ENCODE assay signal across 28 mouse cellular contexts in genomic region chr13:20537487-20537886, GRCm38 (mm10).
DNase-seq lines count a peak whose midpoint lies in the region; ATAC-seq and TF ChIP-seq lines count a peak whose summit lies in the region.
"Had no signal": no experiment of that assay in that cellular context is flagged by ENCODE, and none has a peak within 500 bp of the region (broad histone marks: within the 10 kb centered on the region; RNA-seq: fewer than 3 reads in every experiment).

No protein-coding gene starts in this region.

- H3K36me3 ChIP-seq in midbrain, embryonic 12.5 days, result no peaks in the 10 kb centered on the region
- H3K36me3 ChIP-seq in midbrain, embryonic 14.5 days (ENCODE audit: control insufficient read depth, insufficient read depth, low read length), result no peaks in the 10 kb centered on the region
- H3K36me3 ChIP-seq: embryonic facial prominence, embryonic 12.5 days; hindbrain, embryonic 13.5 days; limb, embryonic 12.5 days; liver, embryonic 15.5 days; neural tube, embryonic 15.5 days had no signal

- TF ChIP-seq CTCF in olfactory bulb, adult 2 months (IDR thresholded peaks at IDR 0.05; ENCODE audit: insufficient read depth, low read depth, low read length), result no peak

- H3K4me3 ChIP-seq in midbrain, embryonic 12.5 days, result no peak overlapping the region
- H3K4me3 ChIP-seq in midbrain, embryonic 14.5 days (replicated peaks; ENCODE audit: low read depth, low read length), result no peak overlapping the region
- H3K4me3 ChIP-seq in olfactory bulb, adult 2 months (ENCODE audit: insufficient read depth, low read depth, low read length), result no peak overlapping the region
- H3K4me3 ChIP-seq: embryonic facial prominence, embryonic 12.5 days; gastrocnemius, adult 2 months; hindbrain, embryonic 13.5 days; limb, embryonic 12.5 days; liver, embryonic 15.5 days; neural tube, embryonic 15.5 days had no signal

- no peak overlapping the region for H3K4me2 ChIP-seq in midbrain, embryonic 12.5 days (replicated peaks)
- H3K4me2 ChIP-seq in midbrain, embryonic 14.5 days (ENCODE audit: low read length), result no peak overlapping the region
- H3K4me2 ChIP-seq: embryonic facial prominence, embryonic 12.5 days; heart, embryonic 11.5 days; hindbrain, embryonic 13.5 days; limb, embryonic 12.5 days; liver, embryonic 15.5 days; lung, embryonic 14.5 days; neural tube, embryonic 15.5 days had no signal

- no peak overlapping the region for H3K9ac ChIP-seq in midbrain, embryonic 12.5 days (replicated peaks)
- no peak overlapping the region for H3K9ac ChIP-seq in midbrain, embryonic 14.5 days (replicated peaks; ENCODE audit: low read length)
- H3K9ac ChIP-seq: embryonic facial prominence, embryonic 12.5 days; hindbrain, embryonic 13.5 days; limb, embryonic 12.5 days; liver, embryonic 15.5 days; lung, embryonic 14.5 days; neural tube, embryonic 15.5 days had no signal

- no peaks in the 10 kb centered on the region for H3K4me1 ChIP-seq in midbrain, embryonic 12.5 days
- H3K4me1 ChIP-seq in midbrain, embryonic 14.5 days (ENCODE audit: control insufficient read depth, insufficient read depth, low read length), result peaks cover 5% of the 10 kb centered on the region
- H3K4me1 ChIP-seq in olfactory bulb, adult 2 months (ENCODE audit: control insufficient read depth, insufficient read depth, low read length), result peaks cover 11% of the 10 kb centered on the region
- H3K4me1 ChIP-seq: embryonic facial prominence, embryonic 12.5 days; limb, embryonic 12.5 days; liver, embryonic 15.5 days had no signal

- peak; percentile 62 for ATAC-seq in frontal cortex, adult (ENCODE audit: low TSS enrichment)
- ATAC-seq in midbrain, embryonic 12.5 days (ENCODE audit: low FRiP score, low read depth), result no peak
- ATAC-seq in midbrain, embryonic 14.5 days (ENCODE audit: low FRiP score, low TSS enrichment), result no peak
- ATAC-seq: CD4-positive, CD25-positive, alpha-beta regulatory T cell, adult 4 months had no signal

- WGBS in midbrain, embryonic 12.5 days, result 88% methylated on average over 2 of the region's 2 CpGs
- WGBS in midbrain, embryonic 14.5 days, result 91% methylated on average over 2 of the region's 2 CpGs
- 59% methylated on average over 2 of the region's 2 CpGs for WGBS in olfactory bulb, adult 2 months

- 0 out of 2 replicates have a peak overlapping the region, but pooled peaks have one; percentile 15 for H3K27ac ChIP-seq in midbrain, embryonic 12.5 days (replicated peaks)
- H3K27ac ChIP-seq in midbrain, embryonic 14.5 days (replicated peaks; ENCODE audit: low read depth, low read length), result no peak overlapping the region
- H3K27ac ChIP-seq in olfactory bulb, adult 2 months (ENCODE audit: insufficient read depth, low read depth, low read length), result peak overlapping the region; percentile 43; the same call in 1 of the 2 replicates
- H3K27ac ChIP-seq: embryonic facial prominence, embryonic 12.5 days; gastrocnemius, adult 2 months; limb, embryonic 12.5 days; liver, embryonic 15.5 days had no signal

- no peak for DNase-seq in frontal cortex, postnatal 10 days (ENCODE audit: low spot score in 2 of 2)
- DNase-seq in midbrain, embryonic 14.5 days, result no peak
- DNase-seq in 416B (ENCODE audit: low read depth), result peak; percentile 59
- no peak for DNase-seq in kidney, adult 8-10 months
- DNase-seq: adrenal gland, postnatal 14 days; cerebellum, adult 18-20 months; embryo, embryonic 11 days; gastrocnemius, adult 2 months; gastrocnemius, postnatal 36 days; heart, adult 18-20 months; heart, postnatal 36 days; kidney, adult 18-20 months; kidney, postnatal 4 days; layer of hippocampus, adult 9-11 months; lung, embryonic 14.5 days; lung, postnatal 14 days; right cerebral cortex, postnatal 25 days; thymus, adult 18-20 months had no signal

- no peaks in the 10 kb centered on the region for H3K9me3 ChIP-seq in midbrain, embryonic 12.5 days
- H3K9me3 ChIP-seq in midbrain, embryonic 14.5 days (ENCODE audit: control insufficient read depth, low read length), result no peaks in the 10 kb centered on the region
- H3K9me3 ChIP-seq: embryonic facial prominence, embryonic 12.5 days; hindbrain, embryonic 13.5 days; limb, embryonic 12.5 days; liver, embryonic 15.5 days; neural tube, embryonic 15.5 days had no signal

- no peak for TF ChIP-seq POLR2A in olfactory bulb, adult 2 months (IDR thresholded peaks at IDR 0.05; ENCODE audit: insufficient read depth, low read depth, low read length)

- no peaks in the 10 kb centered on the region for H3K27me3 ChIP-seq in midbrain, embryonic 12.5 days
- no peaks in the 10 kb centered on the region for H3K27me3 ChIP-seq in midbrain, embryonic 14.5 days (ENCODE audit: control insufficient read depth, insufficient read depth, low read length)
- H3K27me3 ChIP-seq: embryonic facial prominence, embryonic 12.5 days; hindbrain, embryonic 13.5 days; limb, embryonic 12.5 days; liver, embryonic 15.5 days; neural tube, embryonic 15.5 days had no signal
